Mouse (Mus musculus) v-Abl transformed pro-B cells (cell line): ENCODE measurements at regions not wholly inside any gene's neighbourhood (a gene's known extent, or its start where the extent isn't known, plus 50 kb on each side); places are given as distances from the start of the nearest gene placed in this dataset.
"Not testable (repeated sequence)": the region's sequence is repeated elsewhere in the genome, so short reads cannot be mapped to it uniquely, and the experiment has no call there.

Source experiments
- in situ Hi-C, 2 experiments: fragments of 400-800 bp; cut with MboI; formaldehyde crosslinking; loops; one replicate each; pipeline ENCODE4 v1.15.1; 2025; ENCODE audit not compliant: unreplicated experiment in 2 of 2

DNA sequence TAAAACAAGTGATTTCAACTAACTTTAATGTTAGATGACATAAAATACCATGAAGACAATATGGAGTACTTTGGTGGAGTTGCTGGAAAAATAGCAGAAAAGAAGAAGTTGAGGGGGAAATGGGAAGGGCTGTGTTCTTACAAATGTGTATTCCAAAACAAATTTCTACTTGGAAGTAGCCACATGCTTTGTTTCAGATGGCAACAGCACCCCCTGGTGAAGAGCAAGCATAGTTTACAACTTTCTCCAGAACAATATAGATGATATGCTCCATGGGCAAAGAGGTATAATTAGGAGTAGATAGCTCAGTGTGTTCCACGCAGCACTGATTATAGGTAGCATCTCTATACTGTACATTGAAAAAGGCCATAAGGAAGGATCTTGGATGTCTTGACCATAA is 302.6 kb upstream of the Hsf2 start:
- in situ Hi-C loops, result loop anchor here in 1 of 2 experiments (10.0 kb wide), 1 partner anchor 819 kb away; no protein-coding TSS in a partner anchor

DNA sequence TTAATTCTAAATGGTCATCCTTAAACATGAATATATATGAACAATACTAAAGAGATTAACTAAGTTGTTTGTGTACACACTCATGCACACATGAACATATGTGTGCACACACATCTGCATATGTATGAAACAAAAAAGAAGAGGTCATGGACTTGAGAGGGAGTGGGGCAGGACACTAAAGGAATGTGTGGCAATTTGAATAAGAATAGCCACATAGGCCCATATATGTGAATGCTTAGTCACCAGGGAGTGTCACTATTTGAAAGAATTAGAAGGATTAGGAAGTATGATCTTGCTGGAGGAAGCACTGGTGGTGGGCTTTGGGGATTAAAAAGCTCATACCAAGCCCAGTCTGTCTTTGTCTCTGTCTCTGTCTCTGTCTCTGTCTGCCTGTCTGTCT is 275.5 kb upstream of the Hsf2 start:
- in situ Hi-C loops, result no loop called here

DNA sequence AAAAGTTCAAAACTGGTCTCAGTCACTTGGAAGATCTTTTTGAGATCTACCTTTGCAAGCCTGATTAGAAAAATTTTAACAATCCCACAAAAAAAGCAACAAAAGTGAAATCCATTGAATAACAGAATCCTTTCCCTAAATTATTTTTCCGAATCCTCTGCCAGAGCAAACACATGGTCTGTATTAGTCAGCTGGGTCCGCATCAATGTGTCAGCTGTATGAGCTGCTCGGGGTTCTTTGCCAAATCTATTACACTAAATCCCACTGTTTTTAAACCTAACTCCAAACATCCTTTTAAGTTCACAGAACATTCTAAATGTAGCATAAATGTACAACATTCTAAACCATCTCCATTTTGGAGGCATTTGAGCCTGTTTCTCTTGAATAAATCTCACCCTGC is 255.1 kb upstream of the Hsf2 start:
- in situ Hi-C loops, result no loop called here

DNA sequence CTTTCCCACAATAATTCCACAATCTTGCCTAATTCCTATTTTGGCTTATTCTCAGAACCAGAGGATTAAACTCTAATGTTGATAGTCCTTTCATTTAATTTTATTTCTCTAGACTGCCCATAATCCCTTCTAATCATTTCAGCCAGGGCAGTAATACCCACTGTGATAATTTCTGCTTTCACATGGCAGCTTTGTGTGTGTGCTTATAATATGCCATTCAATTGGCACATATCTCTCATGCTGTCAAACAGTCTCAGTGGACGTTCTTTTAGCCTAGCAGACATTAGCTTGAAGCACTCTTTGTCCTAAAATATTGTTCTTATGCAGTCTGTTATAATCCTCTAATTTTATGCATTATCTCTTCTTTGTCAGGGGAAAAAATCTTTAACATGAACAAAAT is 205.0 kb upstream of the Hsf2 start:
- in situ Hi-C loops, result no loop called here

DNA sequence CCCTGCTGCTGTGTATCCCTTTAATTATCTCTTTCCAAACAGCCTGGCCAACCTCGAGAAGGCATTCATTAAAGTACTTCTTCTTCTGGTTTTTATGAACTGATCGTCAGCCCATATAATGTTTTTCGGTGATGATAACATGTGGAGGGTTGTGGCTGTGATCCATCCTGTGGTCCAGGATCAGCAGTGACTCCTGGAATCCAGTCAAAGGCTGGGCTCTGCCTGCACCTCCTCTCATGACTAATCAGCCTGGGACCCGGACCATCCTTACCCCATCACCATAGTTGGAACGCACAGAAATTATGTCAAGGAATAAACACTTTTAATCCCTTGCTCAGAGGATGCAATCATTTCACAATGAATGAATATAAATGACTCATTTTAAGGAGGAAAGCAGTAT is 203.3 kb upstream of the Hsf2 start:
- in situ Hi-C loops, result no loop called here

DNA sequence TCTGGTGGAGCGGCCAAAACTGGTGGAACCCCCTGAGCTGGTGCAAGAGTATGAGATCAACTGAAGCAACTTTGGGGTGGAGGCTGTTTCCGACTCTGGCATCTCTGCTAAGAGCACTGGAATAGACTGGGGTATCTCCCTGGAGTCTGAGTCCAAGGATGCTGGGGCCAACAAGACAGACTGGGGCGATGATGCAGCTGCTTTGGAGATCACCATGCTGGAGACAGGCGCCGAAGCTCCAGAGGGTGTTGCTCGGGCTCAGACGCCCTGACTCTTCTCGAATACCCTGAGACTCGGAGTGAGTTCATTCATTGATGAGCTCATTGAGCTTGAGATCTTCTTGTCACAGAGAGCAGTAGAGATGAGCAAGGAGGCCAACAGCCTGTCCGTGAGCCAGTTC is 194.6 kb upstream of the Hsf2 start:
- in situ Hi-C loops, result no loop called here

DNA sequence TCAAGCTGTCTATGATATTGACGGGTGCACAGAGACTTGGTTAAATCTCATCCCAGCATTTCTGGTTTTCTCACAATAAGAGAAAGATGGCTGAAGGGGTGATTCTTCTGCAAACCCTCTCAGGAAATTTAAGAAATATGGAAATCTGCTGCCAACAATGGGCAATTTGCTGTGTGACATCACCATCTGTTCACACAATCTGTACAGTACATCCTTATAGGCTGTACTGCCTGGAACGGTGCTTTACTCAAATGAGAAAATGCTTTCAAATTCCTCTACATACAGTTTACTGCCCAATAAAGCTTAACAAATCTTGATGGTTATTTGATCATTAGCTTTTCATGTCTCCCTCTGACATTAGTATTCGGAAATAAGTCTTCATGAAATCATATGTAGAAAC is 172.4 kb upstream of the Hsf2 start:
- in situ Hi-C loops, result no loop called here

DNA sequence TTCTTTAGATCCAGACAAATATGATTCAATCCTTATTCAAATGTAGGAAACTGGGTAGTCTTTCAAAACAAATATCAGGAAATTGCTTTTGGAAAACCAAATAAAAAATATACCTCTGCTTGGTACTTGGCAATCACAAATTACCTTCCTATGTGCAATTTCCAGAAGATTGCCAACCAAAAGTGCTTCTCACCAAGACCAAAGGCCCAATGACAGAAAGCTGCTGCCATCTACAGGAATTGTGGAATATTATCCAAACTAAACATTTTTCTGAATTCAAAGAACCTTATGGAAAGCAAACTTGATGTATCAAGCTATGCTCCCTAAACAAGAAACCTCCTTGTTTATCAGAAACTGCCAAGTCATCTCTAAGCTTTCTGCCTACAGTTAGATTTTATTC is 169.1 kb upstream of the Hsf2 start:
- in situ Hi-C loops, result no loop called here

DNA sequence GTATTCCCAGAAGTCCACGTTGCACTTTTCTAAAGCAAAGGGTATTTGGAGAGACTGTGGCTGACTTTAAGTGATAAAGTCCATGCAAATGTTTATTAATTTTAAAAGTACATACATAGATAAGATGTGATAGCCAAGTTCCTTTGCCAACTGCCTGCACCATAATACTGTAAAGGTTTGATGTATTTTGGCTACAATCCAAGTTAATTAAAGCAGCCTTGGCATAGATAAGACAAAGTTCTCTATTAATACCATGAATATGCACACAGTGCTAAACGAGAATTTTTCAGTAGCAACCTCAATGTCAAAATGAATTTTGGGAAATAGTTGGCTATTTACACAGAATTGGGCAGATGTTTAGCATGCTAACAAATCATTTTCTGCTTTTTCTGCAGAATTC is 167.0 kb upstream of the Hsf2 start:
- in situ Hi-C loops, result no loop called here

DNA sequence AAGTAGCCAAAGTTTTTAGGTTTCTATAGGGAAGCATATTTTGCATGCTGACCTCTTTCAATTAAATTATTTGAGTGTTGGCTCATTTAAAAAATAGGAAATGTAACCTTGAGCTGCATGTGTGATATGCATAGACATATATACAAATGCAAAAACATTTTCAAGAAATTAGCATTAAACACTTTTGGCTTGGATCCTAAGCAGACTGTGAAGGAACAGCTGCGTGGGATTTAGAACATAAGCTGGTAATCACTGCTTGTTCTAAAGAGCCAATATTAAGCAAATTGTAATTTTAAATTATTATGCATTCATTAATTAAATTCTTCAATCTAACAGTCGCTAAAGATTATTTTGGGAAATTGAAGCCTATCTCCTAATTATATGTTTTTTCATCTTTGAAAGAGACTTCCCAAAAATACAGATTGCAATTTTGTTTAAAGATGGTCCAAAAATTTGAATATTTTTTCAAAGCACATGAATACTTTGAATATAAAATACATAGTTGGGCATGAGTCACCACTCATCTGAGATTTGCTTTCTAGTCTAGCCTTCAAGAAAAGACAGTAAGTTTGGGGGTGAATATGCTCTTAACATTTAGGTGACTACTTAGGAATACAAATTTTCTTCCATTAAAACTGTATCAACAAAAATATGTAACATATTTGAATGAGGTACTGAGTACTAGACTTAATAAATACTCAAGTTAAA is 163.3 kb upstream of the Hsf2 start:
- in situ Hi-C loops, result no loop called here

DNA sequence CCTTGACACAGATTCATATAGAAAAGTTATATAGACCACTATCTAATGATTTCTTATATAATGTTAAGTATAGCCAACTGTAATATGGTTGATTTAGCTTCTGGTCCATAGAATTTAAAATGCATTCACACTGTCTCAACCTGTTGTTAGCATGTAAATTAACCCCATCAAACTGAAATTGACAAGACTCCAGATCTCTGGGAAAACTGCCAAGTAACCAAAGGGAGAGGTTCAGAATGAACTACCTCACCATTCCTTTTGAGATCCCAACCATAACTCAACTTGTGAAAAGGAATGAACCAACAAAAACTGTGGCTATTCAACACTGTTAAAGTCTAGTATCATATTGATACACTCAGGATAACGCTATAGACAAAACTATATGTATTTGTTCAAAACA is 162.0 kb upstream of the Hsf2 start:
- in situ Hi-C loops, result no loop called here

DNA sequence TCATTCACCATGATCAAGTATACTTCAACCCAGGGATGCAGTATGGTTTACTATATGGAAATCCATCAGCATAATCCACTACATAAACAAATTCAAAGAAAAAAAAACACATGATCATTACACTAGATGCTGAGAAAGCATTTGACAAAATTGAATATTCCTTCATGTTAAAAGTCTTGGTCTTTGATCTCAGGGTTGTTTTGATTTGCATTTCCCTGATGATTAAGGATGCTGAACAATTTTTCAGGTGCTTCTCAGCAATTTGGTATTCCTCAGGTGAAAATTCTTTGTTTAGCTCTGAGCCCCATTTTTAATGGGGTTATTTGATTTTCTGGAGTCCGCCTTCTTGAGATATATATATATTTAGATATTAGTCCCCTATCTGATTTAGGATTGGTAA is 123.4 kb upstream of the Hsf2 start:
- in situ Hi-C loops, result not testable (repeated sequence)
